Mouse (Mus musculus): ENCODE results near the gene Dapk1. TPM values are rescaled to one million over a fixed set of nuclear protein-coding genes. Genes with fewer than 3 reads are reported as not detected.

Gene Dapk1
- total RNA-seq, 2 experiments from 2014 or later, result 49.1 to 51.4 TPM

DNA sequence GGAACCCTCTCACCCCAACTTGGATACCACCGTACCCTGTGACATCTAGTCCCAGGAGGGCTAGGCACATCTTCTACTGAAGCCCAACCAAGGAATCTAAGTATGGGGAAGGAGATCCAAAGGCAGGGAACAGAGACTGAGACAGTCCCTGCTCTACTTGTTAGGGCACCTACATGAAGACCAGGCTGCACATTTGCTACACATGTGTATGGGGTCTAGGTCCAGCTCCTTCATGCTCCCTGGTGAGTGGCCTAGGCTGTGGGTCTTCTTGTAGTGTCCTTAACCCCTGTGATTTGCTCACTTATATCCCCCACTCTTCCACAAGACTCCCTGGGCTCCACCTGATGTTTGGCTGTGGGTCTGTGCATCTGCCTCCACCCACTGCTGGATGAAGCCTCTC is 187.7 kb downstream of the Dapk1 start:
- no peak for DNase-seq (ENCODE audit: low spot score in 2 of 2)

DNA sequence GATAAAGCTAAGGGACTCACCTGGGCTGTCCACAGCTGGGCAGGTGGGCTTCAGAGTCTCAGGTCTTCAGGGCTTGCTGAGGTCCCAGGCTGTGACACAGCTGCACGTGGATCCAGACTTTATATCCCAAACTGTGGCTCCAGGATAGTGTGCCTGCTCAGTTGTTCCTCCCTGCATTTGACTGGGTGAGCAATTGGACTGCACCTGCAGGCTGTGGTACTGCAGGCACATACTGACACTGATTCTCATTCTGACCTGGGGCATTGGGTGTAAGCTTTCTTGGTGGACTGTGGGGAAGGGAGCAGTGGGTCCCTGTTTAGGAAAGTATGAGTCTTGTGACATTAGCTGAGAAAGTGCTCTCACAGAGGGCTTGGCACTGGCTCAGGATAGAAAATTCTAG is 201.0 kb downstream of the Dapk1 start, which contains the start of gene Ctsll3:
TSS of gene Ctsll3 (minus strand) at position 101 of the 400 bp plus-strand sequence.
- DNase-seq (ENCODE audit: low spot score in 2 of 2), result no peak

DNA sequence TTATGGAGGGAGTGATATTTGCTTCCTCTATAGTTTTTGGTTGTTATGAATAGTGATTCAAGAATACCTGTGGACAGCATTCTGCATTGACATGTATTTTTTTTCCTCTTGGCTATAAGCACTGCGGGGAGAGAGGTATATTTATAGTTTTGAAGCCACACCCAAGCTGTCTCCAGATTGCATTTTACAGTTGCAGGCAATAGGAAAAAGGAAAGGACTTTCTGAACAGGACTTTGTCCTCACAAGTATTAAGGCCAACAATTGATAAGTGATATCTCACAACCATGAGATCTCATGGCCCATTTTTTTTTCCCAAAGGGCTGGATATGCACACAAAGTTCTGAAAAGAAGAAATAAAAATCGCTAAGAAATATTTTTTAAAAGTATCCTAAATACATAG is 207.9 kb downstream of the Dapk1 start:
- no peak for DNase-seq (ENCODE audit: low spot score in 2 of 2)

DNA sequence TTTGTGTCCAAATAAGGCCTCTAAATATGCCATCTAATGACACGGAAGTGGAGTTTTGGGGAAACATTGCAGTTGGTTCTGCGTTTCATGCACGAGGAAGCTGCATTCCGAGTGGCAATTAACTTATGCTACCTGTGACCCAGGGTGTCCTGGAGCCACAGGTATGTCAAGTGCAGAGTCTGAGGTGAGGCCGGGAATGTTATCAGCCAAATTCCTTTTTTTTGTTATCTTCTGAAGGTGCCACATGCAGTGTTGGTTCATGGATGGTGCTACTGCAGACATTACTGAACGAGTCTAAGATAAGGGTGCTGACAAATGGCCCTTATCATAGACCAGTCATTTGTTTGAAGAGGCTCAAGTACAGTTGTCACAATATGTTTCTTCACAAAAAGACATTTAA is 211.0 kb downstream of the Dapk1 start:
- DNase-seq (ENCODE audit: low spot score in 2 of 2), result no peak

Other genes starting within 250 kb of the Dapk1 start
- gene BC051665, start 184.4 kb downstream of the Dapk1 start, total RNA-seq (2021), result not detected
- gene Ctsll3, start 200.9 kb downstream of the Dapk1 start, total RNA-seq (2021), result not detected

All from gastrocnemius, postnatal 4 days (tissue).